Mouse (Mus musculus) left cerebral cortex, adult 2 months (tissue): Measurements from ENCODE around the gene Hivep2. TPM values are rescaled to one million over a fixed set of nuclear protein-coding genes. Genes with fewer than 3 reads are reported as not detected.
A peak's percentile ranks its signal among the peaks of the same experiment; 100 is the strongest.

Source experiments
- DNase-seq, 2 experiments: peaks; one replicate each; pipeline ENCODE4 v3.0.0; 2021 to 2022; ENCODE audit warnings: low spot score in 2 of 2, mixed read lengths in 1 of 2; ENCODE audit errors: extremely low spot score in 1 of 2
- H3K27ac ChIP-seq: fragments of 200-600 bp; 2 replicates; pipeline ENCODE4 v1.8.1; 2022
- H3K4me3 ChIP-seq: fragments of 200-600 bp; 2 replicates; pipeline ENCODE4 v1.8.1; 2022
- CTCF ChIP-seq: fragments of 200-600 bp; IDR thresholded peaks from 2 replicates; pipeline ENCODE4 v1.8.1; 2022; ENCODE audit warnings: antibody characterized with exemption, mild to moderate bottlenecking, moderate library complexity
- intact Hi-C: fragments of 180-260 bp; cut with DNase I; formaldehyde crosslinking; loops from one replicate; pipeline ENCODE4 v1.15.1; 2025
- total RNA-seq, 2 experiments: library from RNA; stranded (reverse); gene quantifications; 2 replicates each; pipeline ENCODE4 v1.2.3; 2021

Gene Hivep2
- total RNA-seq, 2 experiments from 2014 or later, result 252 to 263 TPM

- intact Hi-C loops, result loop anchor here (10.0 kb wide), 2 partner anchors 262 to 568 kb away; no protein-coding TSS in a partner anchor
- DNase-seq, result no peak
- peak overlapping the region; percentile 24; the same call in 1 of the 2 replicates for H3K27ac ChIP-seq
- no peak overlapping the region for H3K4me3 ChIP-seq
- no peak for TF ChIP-seq CTCF
Observed at GRCm38 (mm10) chr10:14132937-14133336, 167.1 kb downstream of the Hivep2 start.

GRCm38 (mm10) chr10:14138663-14139062, 172.8 kb downstream of the Hivep2 start:
- TF ChIP-seq CTCF, result no peak
- peak overlapping the region; percentile 55; the same call in 1 of the 2 replicates for H3K27ac ChIP-seq
- DNase-seq, result no peak
- no peak overlapping the region for H3K4me3 ChIP-seq
- intact Hi-C loops, result loop anchor here (5.0 to 10.0 kb wide), 3 partner anchors 184 to 574 kb away; no protein-coding TSS in a partner anchor

GRCm38 (mm10) chr10:14144840-14145239, 179.0 kb downstream of the Hivep2 start:
- H3K4me3 ChIP-seq, result no peak overlapping the region
- TF ChIP-seq CTCF, result no peak
- DNase-seq, result no peak
- intact Hi-C loops, result loop anchor here (5.0 kb wide), 1 partner anchor 52 kb away; no protein-coding TSS in a partner anchor
- H3K27ac ChIP-seq, result no peak overlapping the region

GRCm38 (mm10) chr10:14164829-14165228, 199.0 kb downstream of the Hivep2 start:
- H3K4me3 ChIP-seq, result no peak overlapping the region
- no peak overlapping the region for H3K27ac ChIP-seq
- no peak for DNase-seq
- intact Hi-C loops, result no loop called here
- TF ChIP-seq CTCF, result no peak

- no peak overlapping the region for H3K27ac ChIP-seq
- TF ChIP-seq CTCF, result no peak
- intact Hi-C loops, result no loop called here
- DNase-seq, result no peak
- H3K4me3 ChIP-seq, result no peak overlapping the region
Observed at GRCm38 (mm10) chr10:14168197-14168844, 202.4 kb downstream of the Hivep2 start.

GRCm38 (mm10) chr10:14168869-14169566, 203.1 kb downstream of the Hivep2 start:
- H3K4me3 ChIP-seq, result no peak overlapping the region
- no peak overlapping the region for H3K27ac ChIP-seq
- no peak for TF ChIP-seq CTCF
- DNase-seq, result no peak
- intact Hi-C loops, result no loop called here

- no peak overlapping the region for H3K4me3 ChIP-seq
Observed at GRCm38 (mm10) chr10:14174124-14174523, 208.2 kb downstream of the Hivep2 start.

GRCm38 (mm10) chr10:14179424-14180339, 213.8 kb downstream of the Hivep2 start:
- H3K27ac ChIP-seq, result peak overlapping the region; percentile 81
- peak; percentile 34 to 38 for DNase-seq

More at GRCm38 (mm10) chr10:14174124-14174523, 208.2 kb downstream of the Hivep2 start:
- no peak for TF ChIP-seq CTCF
- no peak for DNase-seq
- intact Hi-C loops, result no loop called here
- no peak overlapping the region for H3K27ac ChIP-seq

GRCm38 (mm10) chr10:14186352-14186976, 220.6 kb downstream of the Hivep2 start:
- Histone ChIP-seq H3K4me3 (no peak overlapping the region), H3K27ac (no peak overlapping the region)
- no peak for TF ChIP-seq CTCF
- no peak for DNase-seq
- intact Hi-C loops, result no loop called here

More at GRCm38 (mm10) chr10:14179424-14180339, 213.8 kb downstream of the Hivep2 start:
- intact Hi-C loops, result no loop called here
- peak; percentile 2 for TF ChIP-seq CTCF
- no peak overlapping the region for H3K4me3 ChIP-seq

GRCm38 (mm10) chr10:14189050-14189449, 223.2 kb downstream of the Hivep2 start:
- DNase-seq, result no peak
- no peak for TF ChIP-seq CTCF
- H3K27ac ChIP-seq, result no peak overlapping the region
- intact Hi-C loops, result no loop called here
- no peak overlapping the region for H3K4me3 ChIP-seq

GRCm38 (mm10) chr10:14191202-14191601, 225.3 kb downstream of the Hivep2 start:
- intact Hi-C loops, result loop anchor here (5.0 to 10.0 kb wide), 2 partner anchors 201 to 506 kb away; no protein-coding TSS in a partner anchor
- DNase-seq, result no peak
- TF ChIP-seq CTCF, result no peak
- H3K27ac ChIP-seq, result no peak overlapping the region
- H3K4me3 ChIP-seq, result no peak overlapping the region
